18 mouse cellular contexts compared by ENCODE assay signal in genomic region chr10:3525420-3526019, GRCm38 (mm10). TPM values are rescaled to one million over a fixed set of nuclear protein-coding genes. Genes with fewer than 3 reads are reported as not detected.
DNase-seq lines count a peak whose midpoint lies in the region; ATAC-seq and TF ChIP-seq lines count a peak whose summit lies in the region.
"Had no signal": no experiment of that assay in that cellular context is flagged by ENCODE, and none has a peak within 500 bp of the region (broad histone marks: within the 10 kb centered on the region; RNA-seq: fewer than 3 reads in every experiment).

No protein-coding gene starts in this region.

- no peak overlapping the region for H3K27ac ChIP-seq in limb, embryonic 14.5 days (replicated peaks; ENCODE audit: low read depth, low read length)
- no peak overlapping the region for H3K27ac ChIP-seq in limb, embryonic 10.5 days
- H3K27ac ChIP-seq in heart, embryonic 12.5 days (ENCODE audit: poor library complexity, severe bottlenecking), result peak overlapping the region; percentile 84
- no peak overlapping the region for H3K27ac ChIP-seq in liver, embryonic 11.5 days (ENCODE audit: low read depth, low read length)
- H3K27ac ChIP-seq: forebrain, embryonic 13.5 days; limb, embryonic 12.5 days; macrophage; midbrain, embryonic 12.5 days had no signal

- H3K4me2 ChIP-seq in limb, embryonic 14.5 days (replicated peaks; ENCODE audit: low read depth, low read length, severe bottlenecking), result no peak overlapping the region
- H3K4me2 ChIP-seq in heart, embryonic 12.5 days, result no peak overlapping the region
- no peak overlapping the region for H3K4me2 ChIP-seq in liver, embryonic 11.5 days
- H3K4me2 ChIP-seq: forebrain, embryonic 13.5 days; limb, embryonic 12.5 days; midbrain, embryonic 12.5 days had no signal

- WGBS in limb, embryonic 14.5 days, result 25% methylated on average over 2 of the region's 2 CpGs
- 53% methylated on average over 2 of the region's 2 CpGs for WGBS in limb, embryonic 10.5 days
- WGBS in heart, embryonic 12.5 days, result 3% methylated on average over 2 of the region's 2 CpGs
- 41% methylated on average over 2 of the region's 2 CpGs for WGBS in liver, embryonic 11.5 days

- ATAC-seq in limb, embryonic 14.5 days (ENCODE audit: low FRiP score, low read depth), result 0 out of 2 replicates have a peak, but pooled peaks have one; percentile 47
- peak; percentile 48; the same call in 1 of the 2 replicates for ATAC-seq in heart, embryonic 12.5 days (ENCODE audit: insufficient number of reproducible peaks, low FRiP score)
- no peak for ATAC-seq in liver, embryonic 11.5 days (replicated peaks; ENCODE audit: low FRiP score)
- ATAC-seq: forebrain, embryonic 13.5 days had no signal

- TF ChIP-seq POLR2A in limb, embryonic 14.5 days (IDR thresholded peaks at IDR 0.05; ENCODE audit: borderline replicate concordance, extremely low read depth, insufficient read depth, insufficient read length), result no peak

- DNase-seq in limb, embryonic 14.5 days (ENCODE audit: low spot score), result no peak
- DNase-seq in limb, embryonic 10.5 days (ENCODE audit: low spot score), result no peak
- DNase-seq in heart, adult 11 months, result peak; percentile 97
- DNase-seq in heart, postnatal 36 days, result peak; percentile 56
- no peak for DNase-seq in liver, embryonic 11.5 days (ENCODE audit: low spot score)
- DNase-seq in kidney, postnatal 25 days, result no peak
- DNase-seq: B cell, adult 2 months; cerebellum, adult 2 months; kidney, adult 2 months; kidney, postnatal 36 days; layer of hippocampus, postnatal 36 days; right cerebral cortex, adult 18-20 months; thymus, postnatal 36 days had no signal

- H3K27me3 ChIP-seq in limb, embryonic 14.5 days (ENCODE audit: control insufficient read depth, insufficient read depth, low read length), result no peaks in the 10 kb centered on the region
- H3K27me3 ChIP-seq in limb, embryonic 10.5 days (ENCODE audit: low read depth, poor library complexity, severe bottlenecking), result no peaks in the 10 kb centered on the region
- no peaks in the 10 kb centered on the region for H3K27me3 ChIP-seq in heart, embryonic 12.5 days (replicated peaks)
- H3K27me3 ChIP-seq in liver, embryonic 11.5 days (replicated peaks; ENCODE audit: control insufficient read depth, insufficient read depth, low read length), result no peaks in the 10 kb centered on the region
- H3K27me3 ChIP-seq: forebrain, embryonic 13.5 days had no signal

- H3K4me1 ChIP-seq in limb, embryonic 14.5 days (ENCODE audit: control insufficient read depth, insufficient read depth, low read length), result 0 out of 2 replicates have a peak, but pooled peaks cover 8% of the 10 kb centered on the region
- no peaks in the 10 kb centered on the region for H3K4me1 ChIP-seq in limb, embryonic 10.5 days
- peaks cover 84% of the 10 kb centered on the region for H3K4me1 ChIP-seq in heart, embryonic 12.5 days (replicated peaks)
- H3K4me1 ChIP-seq in liver, embryonic 11.5 days (replicated peaks; ENCODE audit: control insufficient read depth, insufficient read depth, low read length), result no peaks in the 10 kb centered on the region
- H3K4me1 ChIP-seq: forebrain, embryonic 13.5 days; limb, embryonic 12.5 days; midbrain, embryonic 12.5 days had no signal

- H3K4me3 ChIP-seq in limb, embryonic 14.5 days (replicated peaks; ENCODE audit: low read length), result no peak overlapping the region
- no peak overlapping the region for H3K4me3 ChIP-seq in limb, embryonic 10.5 days
- H3K4me3 ChIP-seq in heart, embryonic 12.5 days, result no peak overlapping the region
- H3K4me3 ChIP-seq in liver, embryonic 11.5 days (ENCODE audit: low read depth, low read length), result no peak overlapping the region
- H3K4me3 ChIP-seq: forebrain, embryonic 13.5 days; limb, embryonic 12.5 days; midbrain, embryonic 12.5 days had no signal

- H3K36me3 ChIP-seq in limb, embryonic 14.5 days (ENCODE audit: control insufficient read depth, insufficient read depth, low read length), result no peaks in the 10 kb centered on the region
- H3K36me3 ChIP-seq in limb, embryonic 10.5 days, result no peaks in the 10 kb centered on the region
- H3K36me3 ChIP-seq in heart, embryonic 12.5 days, result no peaks in the 10 kb centered on the region
- no peaks in the 10 kb centered on the region for H3K36me3 ChIP-seq in liver, embryonic 11.5 days (ENCODE audit: control insufficient read depth, insufficient read depth, low read length)
- H3K36me3 ChIP-seq: limb, embryonic 12.5 days; midbrain, embryonic 12.5 days had no signal

- intact Hi-C loops in heart, postnatal 36 days (cut with DNase I), result loop anchor here (2.0 kb wide), 1 partner anchor 131 kb away; no protein-coding TSS in a partner anchor

- H3K9ac ChIP-seq in limb, embryonic 14.5 days (ENCODE audit: low read depth, low read length, severe bottlenecking), result no peak overlapping the region
- H3K9ac ChIP-seq in heart, embryonic 12.5 days, result no peak overlapping the region
- H3K9ac ChIP-seq in liver, embryonic 11.5 days (ENCODE audit: low read depth, low read length), result no peak overlapping the region
- H3K9ac ChIP-seq: forebrain, embryonic 13.5 days; limb, embryonic 12.5 days; midbrain, embryonic 12.5 days had no signal

- H3K9me3 ChIP-seq in limb, embryonic 14.5 days (ENCODE audit: control insufficient read depth, low read length), result no peaks in the 10 kb centered on the region
- H3K9me3 ChIP-seq in limb, embryonic 10.5 days (replicated peaks), result no peaks in the 10 kb centered on the region
- no peaks in the 10 kb centered on the region for H3K9me3 ChIP-seq in heart, embryonic 12.5 days (replicated peaks)
- H3K9me3 ChIP-seq in liver, embryonic 11.5 days (ENCODE audit: control insufficient read depth, low read length), result no peaks in the 10 kb centered on the region
- H3K9me3 ChIP-seq: forebrain, embryonic 13.5 days; limb, embryonic 12.5 days; midbrain, embryonic 12.5 days had no signal

RNA-seq across cellular contexts. Expression of gene Iyd, which starts 14.5 kb away (rescaled TPM):
- 0.20 TPM in 2 replicates for polyA plus RNA-seq in limb, embryonic 14.5 days (2012; rRNA removed)
- 0.88 and 1.6 TPM in 2 replicates for polyA plus RNA-seq in limb, embryonic 14.5 days (2014; fragmentation: Nextera tagmentation; extraction: Ambion mirVana)
- not detected in 2 replicates for polyA plus RNA-seq in limb, embryonic 10.5 days (2016; fragmentation: Nextera tagmentation; extraction: Ambion mirVana)
- 0.42 and 0.49 TPM in 2 replicates for polyA plus RNA-seq in heart, embryonic 12.5 days (2016; fragmentation: Nextera tagmentation; extraction: Ambion mirVana)
- total RNA-seq in heart, postnatal 36 days (2021), result not detected
- 3.6 and 4.0 TPM in 2 replicates for polyA plus RNA-seq in liver, embryonic 11.5 days (2014; fragmentation: Nextera tagmentation; extraction: Ambion mirVana)
- polyA plus RNA-seq: limb, embryonic 12.5 days; macrophage had no signal

Comparison
In these comparisons a context has a peak if more than half of its experiments do, and no peak if none do; other contexts are left out.
1. DNase-seq: peak in heart, adult 11 months (single experiment) and heart, postnatal 36 days (2 of 2); none in limb, embryonic 14.5 days (single experiment), limb, embryonic 10.5 days (single experiment), liver, embryonic 11.5 days (single experiment) and kidney, postnatal 25 days (0 of 2).